Mouse (Mus musculus) inflammation-experienced regulatory T-cells, adult 6 months (primary cell): ENCODE measurements around the gene 1700016D06Rik. TPM values are rescaled to one million over a fixed set of nuclear protein-coding genes. Genes with fewer than 3 reads are reported as not detected.

Experiments used
- ATAC-seq: one replicate; pipeline ENCODE4 v1.8.0; 2017
- polyA plus RNA-seq, 3 experiments: library from polyadenylated mRNA; unstranded; fragments of 100-300 nt; shearing (Covaris generic); gene quantifications; one replicate each; pipeline ENCODE4 v1.2.1; 2017

The 1700016D06Rik gene
- not detected for polyA plus RNA-seq

- no peak for ATAC-seq
Measured at GRCm38 (mm10) chr8:11701033-11701362, at the start of gene 1700016D06Rik. 1700016D06Rik (minus strand) TSS chr8:11701063.

DNA sequence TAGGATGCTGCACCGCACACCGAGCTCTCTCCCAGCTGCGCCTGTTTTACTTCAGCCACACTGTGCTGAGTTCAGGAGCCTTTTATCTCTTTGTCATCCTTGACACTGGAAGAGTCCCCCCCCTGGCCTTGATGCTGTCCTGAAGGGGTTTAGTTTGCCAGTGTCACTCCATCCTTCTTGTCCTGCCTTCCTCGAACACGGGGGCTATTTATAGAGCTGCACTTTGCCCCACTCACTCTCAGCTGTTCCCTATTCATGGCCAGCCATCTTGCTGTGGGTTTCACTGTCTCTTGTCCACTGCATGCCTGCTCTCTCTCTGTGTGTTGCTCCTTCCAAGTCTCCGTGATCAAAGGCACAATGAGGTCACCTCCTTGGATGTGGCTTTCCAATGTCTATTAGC, 48.6 kb upstream of the 1700016D06Rik start:
- ATAC-seq = no peak

- ATAC-seq = no peak
Measured at GRCm38 (mm10) chr8:11746850-11747600, 46.2 kb upstream of the 1700016D06Rik start.

DNA sequence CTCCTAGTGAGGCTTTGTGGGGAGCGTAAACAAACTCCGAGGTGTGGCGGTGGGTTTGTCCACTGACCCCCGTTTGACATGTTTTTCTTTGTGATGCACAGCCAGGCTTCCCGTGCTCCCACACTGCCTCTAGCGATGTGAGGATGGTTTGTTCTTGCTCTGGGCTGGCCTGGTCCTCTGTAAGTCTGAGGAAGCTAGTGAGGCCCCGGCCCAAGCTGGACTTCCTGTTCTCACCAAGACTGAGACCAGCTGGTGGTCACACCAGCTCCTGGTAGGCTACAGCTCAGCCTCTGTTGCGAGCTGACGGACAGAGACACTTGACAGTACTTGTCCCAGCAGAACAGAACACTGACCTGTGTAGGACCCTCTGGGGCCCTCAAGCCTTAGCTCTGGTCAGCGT, 42.7 kb upstream of the 1700016D06Rik start:
- no peak for ATAC-seq

DNA sequence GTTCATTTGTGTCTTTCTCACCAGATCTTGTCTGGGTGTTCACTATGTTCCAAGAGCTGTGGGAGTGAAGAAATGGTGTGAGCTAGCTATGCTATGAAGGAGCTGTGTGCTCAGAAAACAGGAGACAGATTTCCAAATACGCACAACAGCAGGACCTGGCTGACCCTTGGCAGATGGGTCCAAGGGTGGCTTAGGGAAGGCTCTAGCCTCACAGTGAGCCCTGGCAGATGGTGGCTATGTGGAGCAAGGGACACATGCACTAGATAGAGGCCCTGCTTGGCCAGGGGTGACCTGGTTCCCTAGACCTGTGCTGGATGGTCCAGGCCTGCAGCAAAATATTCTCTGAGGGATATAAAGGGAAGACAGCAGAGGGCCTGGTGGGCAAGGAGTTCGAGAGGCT, 40.0 kb upstream of the 1700016D06Rik start:
- no peak for ATAC-seq

GRCm38 (mm10) chr8:11739082-11739481, 38.2 kb upstream of the 1700016D06Rik start:
- no peak for ATAC-seq

- no peak for ATAC-seq
Measured at GRCm38 (mm10) chr8:11737096-11737495, 36.2 kb upstream of the 1700016D06Rik start.

DNA sequence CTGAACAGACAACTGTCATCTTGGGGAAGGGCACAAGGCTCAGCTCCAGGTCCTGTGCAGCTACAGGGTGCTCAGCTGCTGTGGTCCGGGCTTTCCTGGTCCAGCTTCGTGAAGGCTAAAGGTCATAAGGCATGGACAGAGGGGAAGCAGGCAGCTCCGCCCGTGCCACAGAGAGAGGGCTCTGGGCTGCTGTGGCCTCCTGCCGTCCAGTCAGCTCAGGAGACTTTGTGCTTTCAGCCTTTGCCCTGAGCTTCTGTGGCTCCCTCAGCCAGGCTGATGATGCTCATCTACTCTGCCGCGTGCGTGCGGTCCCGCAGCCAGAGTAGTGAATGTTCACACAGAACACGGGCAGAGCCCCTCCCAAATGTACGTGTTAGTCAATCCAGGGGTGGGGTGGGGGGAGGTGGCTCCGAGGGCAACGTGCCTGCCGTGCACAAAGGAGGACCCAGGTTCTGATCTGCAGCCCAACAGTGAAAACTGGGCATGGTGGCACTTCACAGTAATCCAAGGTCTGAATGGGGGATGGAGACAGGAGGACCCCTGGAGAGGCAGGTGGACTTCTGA, 34.9 kb upstream of the 1700016D06Rik start:
- ATAC-seq = no peak

DNA sequence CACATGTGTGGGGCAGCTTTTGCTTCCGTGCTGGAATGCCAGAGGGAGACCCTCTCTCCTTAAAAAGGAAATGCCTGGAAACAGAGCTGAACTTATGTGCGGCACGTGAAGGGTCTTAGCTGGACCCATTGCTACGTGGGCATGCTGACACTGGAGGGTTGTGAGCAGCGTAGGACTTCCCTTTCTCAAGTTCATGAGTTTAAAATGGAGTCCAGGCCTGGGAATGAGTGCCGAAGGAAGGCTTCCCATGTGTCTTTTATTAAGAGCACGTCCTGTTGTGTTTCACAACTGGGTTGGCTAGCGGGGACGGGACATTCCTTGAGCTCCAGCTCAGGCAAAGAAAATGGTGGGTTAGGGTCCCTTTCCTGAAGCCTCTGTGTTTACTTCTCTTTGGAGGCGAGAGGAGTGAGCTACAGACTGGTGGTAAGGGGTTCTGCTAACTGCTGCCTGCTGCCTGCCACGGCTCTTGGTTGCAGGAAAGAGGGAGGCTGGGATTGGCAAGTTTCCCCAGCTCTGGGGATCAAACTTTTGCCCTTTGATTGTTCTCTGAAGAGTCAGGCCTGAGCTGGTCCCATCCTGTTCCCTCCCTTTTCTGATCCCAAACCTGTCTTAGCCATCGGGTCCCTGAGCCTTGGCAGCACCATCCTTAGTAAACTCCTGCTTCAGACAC, 29.5 kb upstream of the 1700016D06Rik start:
- ATAC-seq = no peak

- no peak for ATAC-seq
Measured at GRCm38 (mm10) chr8:11728482-11729295, 27.8 kb upstream of the 1700016D06Rik start.

GRCm38 (mm10) chr8:11727651-11728481, 27.0 kb upstream of the 1700016D06Rik start, which contains the start of gene Arhgef7:
Arhgef7 (plus strand) TSS chr8:11727721.
- no peak for ATAC-seq

- ATAC-seq = no peak
Measured at GRCm38 (mm10) chr8:11727273-11727650, 26.4 kb upstream of the 1700016D06Rik start.

- ATAC-seq = no peak
Measured at GRCm38 (mm10) chr8:11717194-11717593, 16.3 kb upstream of the 1700016D06Rik start.

GRCm38 (mm10) chr8:11712244-11712643, 11.4 kb upstream of the 1700016D06Rik start:
- no peak for ATAC-seq

DNA sequence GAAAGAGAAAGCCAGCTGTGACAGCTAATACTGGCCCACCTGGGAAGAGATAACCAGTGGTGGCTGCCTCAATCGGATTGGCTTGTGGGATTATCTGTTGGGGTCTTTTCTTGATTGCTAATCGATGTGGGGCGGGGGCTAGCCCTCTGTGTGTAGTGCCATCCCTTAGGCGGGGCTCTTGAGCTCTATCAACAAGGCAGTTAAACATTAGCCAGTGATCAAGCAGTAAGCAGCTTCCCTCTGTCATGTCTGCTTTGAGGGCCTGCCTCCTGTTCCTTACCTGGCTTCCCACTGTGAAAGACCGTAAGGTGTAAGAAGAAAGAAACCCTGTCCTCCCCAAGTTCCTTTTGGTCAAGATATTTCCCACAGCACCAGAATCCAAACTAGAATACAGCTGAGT, 9.6 kb upstream of the 1700016D06Rik start:
- ATAC-seq = no peak

GRCm38 (mm10) chr8:11709542-11709941, 8.7 kb upstream of the 1700016D06Rik start:
- no peak for ATAC-seq

DNA sequence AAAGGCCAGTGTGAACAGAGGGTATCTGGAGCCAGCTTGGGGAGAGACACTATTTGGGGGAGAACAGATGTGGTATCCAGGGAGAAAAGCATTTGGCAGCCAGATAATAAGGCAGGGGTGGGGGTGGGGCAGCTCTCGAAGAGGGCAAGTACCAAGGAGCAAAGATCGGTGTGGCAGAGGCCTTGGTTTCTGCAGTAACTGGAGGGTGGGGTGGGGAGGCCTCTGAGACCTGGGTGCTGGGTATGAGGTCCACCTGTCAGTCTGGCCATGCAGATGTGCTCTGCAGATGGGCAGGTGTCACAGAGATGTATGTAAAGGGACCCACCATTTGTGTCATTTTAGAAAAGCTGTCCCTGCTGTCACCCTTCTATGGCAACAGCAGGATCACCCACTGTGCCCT, 8.0 kb upstream of the 1700016D06Rik start:
- ATAC-seq = no peak

GRCm38 (mm10) chr8:11707701-11708100, 6.8 kb upstream of the 1700016D06Rik start:
- no peak for ATAC-seq

- no peak for ATAC-seq
Measured at GRCm38 (mm10) chr8:11705818-11706217, 5.0 kb upstream of the 1700016D06Rik start.

GRCm38 (mm10) chr8:11704716-11705420, 4.0 kb upstream of the 1700016D06Rik start:
- no peak for ATAC-seq

- no peak for ATAC-seq
Measured at GRCm38 (mm10) chr8:11703789-11704188, 2.9 kb upstream of the 1700016D06Rik start.
